Mouse (Mus musculus): ENCODE results near the gene Igfbp4.
A peak's percentile ranks its signal among the peaks of the same experiment; 100 is the strongest.

Gene Igfbp4

GRCm38 (mm10) chr11:99041051-99041729, at the start of gene Igfbp4:
TSS of gene Igfbp4 (plus strand) at chr11:99041244.
- DNase-seq (ENCODE audit: low spot score), result peak; percentile 70

GRCm38 (mm10) chr11:98995987-98996386, 45.1 kb upstream of the Igfbp4 start:
- no peak for DNase-seq (ENCODE audit: low spot score)

GRCm38 (mm10) chr11:98997659-98998058, 43.4 kb upstream of the Igfbp4 start:
- DNase-seq (ENCODE audit: low spot score), result no peak

- no peak for DNase-seq (ENCODE audit: low spot score)
Measured at GRCm38 (mm10) chr11:98998776-98999175, 42.3 kb upstream of the Igfbp4 start.

- DNase-seq (ENCODE audit: low spot score), result no peak
Measured at GRCm38 (mm10) chr11:98999243-98999642, 41.8 kb upstream of the Igfbp4 start.

GRCm38 (mm10) chr11:99006788-99007187, 34.3 kb upstream of the Igfbp4 start:
- DNase-seq (ENCODE audit: low spot score), result no peak

GRCm38 (mm10) chr11:99010124-99010523, 30.9 kb upstream of the Igfbp4 start:
- no peak for DNase-seq (ENCODE audit: low spot score)

GRCm38 (mm10) chr11:99010706-99011105, 30.3 kb upstream of the Igfbp4 start:
- DNase-seq (ENCODE audit: low spot score), result no peak

- no peak for DNase-seq (ENCODE audit: low spot score)
Measured at GRCm38 (mm10) chr11:99013856-99014255, 27.2 kb upstream of the Igfbp4 start.

- no peak for DNase-seq (ENCODE audit: low spot score)
Measured at GRCm38 (mm10) chr11:99019844-99020243, 21.2 kb upstream of the Igfbp4 start.

- no peak for DNase-seq (ENCODE audit: low spot score)
Measured at GRCm38 (mm10) chr11:99022384-99022933, 18.6 kb upstream of the Igfbp4 start.

- DNase-seq (ENCODE audit: low spot score), result no peak
Measured at GRCm38 (mm10) chr11:99023094-99023493, 17.9 kb upstream of the Igfbp4 start.

- peak; percentile 98 for DNase-seq (ENCODE audit: low spot score)
Measured at GRCm38 (mm10) chr11:99023500-99024467, 17.3 kb upstream of the Igfbp4 start, which contains the start of gene Top2a. TSS of gene Top2a (minus strand) at chr11:99024189.

- DNase-seq (ENCODE audit: low spot score), result no peak
Measured at GRCm38 (mm10) chr11:99024468-99025134, 16.4 kb upstream of the Igfbp4 start.

- DNase-seq (ENCODE audit: low spot score), result no peak
Measured at GRCm38 (mm10) chr11:99025878-99026277, 15.2 kb upstream of the Igfbp4 start.

- no peak for DNase-seq (ENCODE audit: low spot score)
Measured at GRCm38 (mm10) chr11:99026899-99027440, 14.1 kb upstream of the Igfbp4 start.

GRCm38 (mm10) chr11:99035350-99035749, 5.7 kb upstream of the Igfbp4 start:
- no peak for DNase-seq (ENCODE audit: low spot score)

GRCm38 (mm10) chr11:99036254-99036653, 4.8 kb upstream of the Igfbp4 start:
- DNase-seq (ENCODE audit: low spot score), result no peak

GRCm38 (mm10) chr11:99039782-99040181, 1.3 kb upstream of the Igfbp4 start:
- peak; percentile 61 for DNase-seq (ENCODE audit: low spot score)

- no peak for DNase-seq (ENCODE audit: low spot score)
Measured at GRCm38 (mm10) chr11:99040346-99040974, 584 bp upstream of the Igfbp4 start.

Data from ovary, postnatal 10 days (tissue).